Mouse (Mus musculus): ENCODE data around the gene Col16a1.
A peak's percentile ranks its signal among the peaks of the same experiment; 100 is the strongest.

Col16a1 gene

GRCm38 (mm10) chr4:130084331-130084945 is 36.8 kb downstream of the Col16a1 start:
- no peak for DNase-seq (ENCODE audit: low read depth, low spot score)

GRCm38 (mm10) chr4:130085246-130085820 is 37.7 kb downstream of the Col16a1 start:
- DNase-seq (ENCODE audit: low read depth, low spot score), result no peak

GRCm38 (mm10) chr4:130087293-130087692 is 39.7 kb downstream of the Col16a1 start:
- DNase-seq (ENCODE audit: low read depth, low spot score), result peak; percentile 61

GRCm38 (mm10) chr4:130095137-130095536 is 47.5 kb downstream of the Col16a1 start:
- no peak for DNase-seq (ENCODE audit: low read depth, low spot score)

DNA sequence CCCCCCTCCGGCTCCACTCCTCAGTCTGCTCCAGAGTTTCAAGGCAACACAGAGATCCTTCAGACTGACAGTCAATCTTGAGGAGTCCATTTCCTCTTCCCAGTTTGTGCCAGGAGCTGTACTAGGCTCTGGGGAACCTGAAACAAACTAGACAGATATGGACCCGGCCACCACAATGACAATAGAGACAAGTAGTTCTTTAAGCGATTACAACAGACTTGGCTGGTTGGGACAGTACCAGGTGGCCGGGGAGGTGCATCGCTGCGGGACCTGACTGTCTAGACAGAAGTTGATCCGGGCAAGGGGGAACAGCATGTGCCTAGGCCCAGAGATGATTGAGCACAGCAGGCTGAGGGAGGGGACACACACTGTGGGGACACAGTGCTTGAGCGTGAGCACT is 53.5 kb downstream of the Col16a1 start:
- no peak for DNase-seq (ENCODE audit: low read depth, low spot score)

DNA sequence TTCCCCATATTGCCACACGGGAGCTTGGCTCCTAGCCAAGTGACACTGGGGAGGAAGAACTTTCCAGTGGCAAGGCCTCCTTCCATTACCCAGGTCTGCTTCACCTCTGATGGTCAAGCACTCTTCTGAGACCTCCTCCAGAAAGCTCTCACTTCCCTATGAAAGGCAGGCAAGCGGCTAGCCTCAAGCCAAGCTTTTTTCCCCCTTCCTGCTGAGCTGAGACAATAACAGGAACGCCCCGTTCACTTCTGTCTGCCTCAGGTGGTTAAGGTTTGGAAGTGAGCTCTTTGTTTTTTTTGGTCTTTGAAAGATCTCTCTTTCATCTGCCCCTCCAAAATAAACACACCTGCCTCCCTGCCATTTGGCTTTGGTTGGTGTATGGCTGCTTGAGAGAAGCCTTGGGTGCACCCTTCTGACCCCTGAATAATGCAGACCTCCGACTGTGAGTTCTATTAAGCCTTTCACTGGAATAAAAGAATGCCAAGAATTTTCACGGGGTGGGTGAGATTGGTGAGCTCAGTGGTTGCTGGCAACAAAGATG is 54.5 kb downstream of the Col16a1 start, which contains the start of gene Pef1:
TSS of gene Pef1 (plus strand) at position 448 of the 541 bp plus-strand sequence.
- no peak for DNase-seq (ENCODE audit: low read depth, low spot score)

- no peak for DNase-seq (ENCODE audit: low read depth, low spot score)
Measured at GRCm38 (mm10) chr4:130103632-130104031, 56.0 kb downstream of the Col16a1 start.

- no peak for DNase-seq (ENCODE audit: low read depth, low spot score)
Measured at GRCm38 (mm10) chr4:130104584-130104983, 56.9 kb downstream of the Col16a1 start.

GRCm38 (mm10) chr4:130107065-130107443 is 59.4 kb downstream of the Col16a1 start:
- no peak for DNase-seq (ENCODE audit: low read depth, low spot score)

DNA sequence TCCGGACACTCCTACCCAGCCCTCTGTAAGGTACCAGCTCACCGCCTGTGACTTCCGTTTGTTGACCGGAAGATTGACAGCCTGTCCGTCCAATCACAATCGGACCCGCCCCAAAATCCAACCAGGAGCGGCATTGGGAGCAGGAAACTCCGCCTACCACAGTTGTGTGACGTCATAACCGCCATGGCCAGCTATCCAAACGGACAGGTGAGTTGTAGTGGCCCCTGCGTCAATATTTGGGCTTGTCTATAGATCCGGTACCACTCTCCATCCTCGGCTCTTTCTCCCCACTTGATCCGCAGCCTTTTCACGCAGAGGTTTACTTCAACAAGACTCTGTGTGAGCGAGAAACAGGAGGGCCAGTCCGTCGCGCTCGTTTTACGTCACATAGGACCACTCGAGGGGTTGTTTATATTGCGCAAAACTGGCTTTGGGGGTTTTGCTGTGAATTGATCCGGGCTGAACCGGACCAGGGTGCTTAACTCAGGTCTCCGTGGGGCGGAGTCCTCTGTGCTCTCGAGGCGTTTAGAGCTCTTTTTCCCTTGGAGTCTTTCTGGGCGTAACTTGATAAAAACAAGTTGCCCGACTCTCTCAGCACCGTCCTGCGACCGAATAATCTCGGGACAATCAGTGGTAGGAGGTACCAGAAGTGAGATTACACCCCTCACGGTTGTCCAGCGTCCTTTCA is 59.9 kb downstream of the Col16a1 start:
- DNase-seq (ENCODE audit: low read depth, low spot score), result peak; percentile 100

GRCm38 (mm10) chr4:130108929-130109328 is 61.3 kb downstream of the Col16a1 start:
- DNase-seq (ENCODE audit: low read depth, low spot score), result no peak

- DNase-seq (ENCODE audit: low read depth, low spot score), result no peak
Measured at GRCm38 (mm10) chr4:130109666-130110065, 62.0 kb downstream of the Col16a1 start.

- no peak for DNase-seq (ENCODE audit: low read depth, low spot score)
Measured at GRCm38 (mm10) chr4:130110091-130110490, 62.5 kb downstream of the Col16a1 start.

DNA sequence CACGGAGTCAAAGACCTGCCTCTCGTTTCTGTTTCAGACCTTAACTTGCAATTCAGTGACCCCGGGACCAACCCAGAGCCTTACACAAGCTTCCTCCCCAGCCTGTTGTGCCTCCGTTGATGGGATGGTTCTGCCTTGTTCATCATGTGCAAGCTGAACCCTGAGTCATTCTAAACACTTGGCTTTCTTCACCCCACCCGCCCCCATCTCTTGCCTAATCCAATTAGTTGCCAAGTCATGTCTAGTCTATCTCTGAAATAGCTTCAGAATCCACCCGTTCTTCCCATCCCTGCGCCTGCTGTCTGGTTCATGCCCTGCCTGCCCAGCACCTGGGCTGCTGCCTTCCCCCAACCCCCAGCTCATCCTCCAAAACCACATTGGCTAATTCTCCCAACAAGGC is 64.7 kb downstream of the Col16a1 start:
- peak; percentile 32 for DNase-seq (ENCODE audit: low read depth, low spot score)

- DNase-seq (ENCODE audit: low read depth, low spot score), result no peak
Measured at GRCm38 (mm10) chr4:130112732-130113131, 65.1 kb downstream of the Col16a1 start.

DNA sequence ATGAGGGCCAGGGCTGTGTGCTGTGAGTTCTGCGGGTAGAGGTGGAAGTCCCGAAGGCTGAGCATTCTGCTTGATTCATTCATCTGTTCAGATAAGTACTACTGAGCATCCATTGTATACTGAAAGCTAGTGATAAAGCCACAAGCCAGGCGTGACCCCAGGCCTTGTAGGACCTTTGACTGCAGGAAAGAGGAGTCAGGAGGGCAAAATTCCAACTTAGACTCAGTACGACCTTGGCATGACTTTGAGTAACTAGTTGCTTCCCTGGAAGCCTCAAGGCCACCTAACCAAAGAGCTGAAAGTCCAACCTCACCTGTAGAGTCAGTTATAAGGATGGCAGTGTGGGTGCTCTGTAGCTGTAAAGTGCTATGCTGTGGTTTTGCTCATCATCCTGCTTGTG is 73.1 kb downstream of the Col16a1 start:
- no peak for DNase-seq (ENCODE audit: low read depth, low spot score)

- no peak for DNase-seq (ENCODE audit: low read depth, low spot score)
Measured at GRCm38 (mm10) chr4:130121560-130121959, 73.9 kb downstream of the Col16a1 start.

DNA sequence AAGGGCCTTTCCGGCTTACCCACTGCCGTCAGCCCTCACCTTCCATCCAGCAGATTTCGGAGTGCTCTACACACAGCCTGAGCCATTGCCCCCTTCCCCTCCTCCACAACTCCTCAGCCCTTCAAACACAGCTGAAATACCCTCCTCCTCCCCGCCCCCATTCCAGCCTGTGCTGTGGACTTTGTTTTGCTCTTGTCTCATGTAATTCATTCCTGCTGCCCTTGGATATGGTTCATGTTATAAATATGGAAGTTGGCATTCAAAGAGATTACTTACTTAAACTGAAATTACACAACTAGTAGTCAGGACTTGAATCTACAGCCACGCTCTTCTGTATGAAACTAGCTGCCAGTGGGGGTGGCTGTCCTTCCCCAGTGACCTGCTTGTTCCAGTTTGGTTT is 75.4 kb downstream of the Col16a1 start:
- no peak for DNase-seq (ENCODE audit: low read depth, low spot score)

- DNase-seq (ENCODE audit: low read depth, low spot score), result no peak
Measured at GRCm38 (mm10) chr4:130124110-130124509, 76.5 kb downstream of the Col16a1 start.

GRCm38 (mm10) chr4:130125164-130125563 is 77.5 kb downstream of the Col16a1 start:
- no peak for DNase-seq (ENCODE audit: low read depth, low spot score)

DNA sequence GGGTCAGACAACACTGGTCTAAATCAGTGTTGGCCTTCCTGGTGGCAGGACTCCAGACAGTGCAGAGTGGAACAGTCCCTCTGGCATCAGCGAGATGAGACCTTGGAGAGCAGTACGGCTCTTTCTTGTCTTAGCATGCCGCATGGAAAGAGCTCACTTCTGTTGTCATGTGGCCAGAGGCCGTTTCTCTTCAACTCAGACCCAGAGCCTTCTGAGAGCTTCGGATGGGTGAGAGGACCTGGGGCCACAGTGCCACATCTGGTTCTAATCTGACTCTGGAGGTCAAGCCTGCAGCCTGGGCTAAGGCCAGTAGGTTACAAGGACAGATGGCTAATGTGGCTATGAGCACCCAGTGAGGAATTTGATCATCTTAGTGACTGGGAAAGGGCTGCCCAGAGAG is 78.3 kb downstream of the Col16a1 start:
- no peak for DNase-seq (ENCODE audit: low read depth, low spot score)

- no peak for DNase-seq (ENCODE audit: low read depth, low spot score)
Measured at GRCm38 (mm10) chr4:130128907-130129306, 81.3 kb downstream of the Col16a1 start.

GRCm38 (mm10) chr4:130130082-130130481 is 82.4 kb downstream of the Col16a1 start:
- DNase-seq (ENCODE audit: low read depth, low spot score), result no peak
